Mouse (Mus musculus) frontal cortex, postnatal 10 days (tissue): Measurements from ENCODE around the gene Ep300.
"Not testable (repeated sequence)": the region's sequence is repeated elsewhere in the genome, so short reads cannot be mapped to it uniquely, and the experiment has no call there.

Source experiments
- DNase-seq, 2 experiments: peaks; one replicate each; pipeline ENCODE4 v3.0.0; 2022; ENCODE audit warnings: low spot score in 2 of 2, mixed read lengths in 1 of 2

Ep300 gene

GRCm38 (mm10) chr15:81701350-81701749, 116.2 kb downstream of the Ep300 start:
- not testable (repeated sequence) for DNase-seq
